Mouse (Mus musculus) erythroblast, embryonic 14.5 days (primary cell): ENCODE results near the gene Slc24a4.

ENCODE experiments used
- GATA1 ChIP-seq: IDR thresholded peaks from 2 replicates; pipeline ENCODE4 v1.6.1; 2012; ENCODE audit warnings: low read length, inconsistent platforms, mixed read lengths
- TAL1 ChIP-seq: IDR thresholded peaks from 3 replicates; pipeline ENCODE4 v1.6.1; 2012; ENCODE audit warnings: low read length, inconsistent platforms, mixed read lengths

DNA sequence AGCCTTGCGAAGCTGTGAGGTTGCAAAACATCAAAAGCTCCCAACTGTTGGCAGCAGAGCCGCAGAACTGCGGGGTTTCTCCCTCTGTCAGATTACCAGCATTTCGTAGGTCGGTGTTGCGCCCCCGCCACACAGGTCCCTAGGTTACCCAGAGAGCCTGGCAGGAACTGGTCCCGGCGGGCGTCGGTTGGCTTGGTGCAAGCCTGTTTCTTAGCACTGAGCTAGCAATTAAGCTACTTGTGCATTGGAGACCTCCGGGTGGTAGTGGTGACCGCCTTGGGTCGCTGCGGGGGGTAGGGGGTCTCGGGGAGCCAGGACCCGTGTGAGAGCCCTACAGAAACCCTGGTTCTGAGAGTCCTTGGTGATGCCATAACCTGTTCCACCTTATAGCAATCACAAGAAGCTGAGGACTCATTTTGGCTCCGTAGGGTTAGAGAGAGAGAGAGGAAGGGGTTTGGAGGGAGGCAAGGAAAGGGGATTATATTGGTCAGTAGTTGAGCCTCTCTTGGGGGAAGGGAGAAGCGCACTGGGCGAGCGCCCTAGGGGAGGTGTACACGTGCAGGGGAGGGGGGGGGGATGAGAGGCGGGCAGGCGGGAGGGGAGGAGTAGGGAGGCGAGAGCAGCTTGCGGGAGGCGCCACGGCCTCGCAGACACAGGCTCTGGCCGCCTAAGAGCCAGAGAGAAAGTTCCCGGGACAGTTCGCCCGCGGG lies at the start of gene Slc24a4:
- TF ChIP-seq GATA1 (no peak), TAL1 (no peak)
